Mouse (Mus musculus) liver, embryonic 14.5 days (tissue): ENCODE results near the gene Col6a3. TPM values are rescaled to one million over a fixed set of nuclear protein-coding genes. Genes with fewer than 3 reads are reported as not detected.

Experiments
- ATAC-seq: fragments of 200-750 bp; cut with Nextera tagmentation; 2 replicates; pipeline ENCODE4 v1.8.0; 2017; ENCODE audit warnings: moderate number of reproducible peaks, mild to moderate bottlenecking, moderate library complexity; ENCODE audit not compliant: insufficient read depth
- DNase-seq, 3 experiments: peaks; one replicate each; pipeline ENCODE4 v3.0.0-alpha.2; 2012 to 2013; ENCODE audit warnings: low read depth in 3 of 3, low spot score in 3 of 3
- H3K27ac ChIP-seq: fragments of 300-500 bp; sonication (generic); 2 replicates; pipeline ENCODE4 v1.5.1; 2014; ENCODE audit warnings: moderate library complexity, mild to moderate bottlenecking, control low read depth, inconsistent platforms
- H3K27me3 ChIP-seq: fragments of 300-500 bp; sonication (generic); 2 replicates; pipeline ENCODE4 v1.6.1; 2014; ENCODE audit warnings: mild to moderate bottlenecking, low read length, moderate library complexity; ENCODE audit not compliant: control insufficient read depth, insufficient read depth
- H3K36me3 ChIP-seq: fragments of 300-500 bp; sonication (generic); replicated peaks from 2 replicates; pipeline ENCODE4 v1.6.1; 2014; ENCODE audit warnings: low read depth; ENCODE audit not compliant: control insufficient read depth, insufficient read depth
- H3K4me1 ChIP-seq, 2 experiments: fragments of 200-500 bp in 1 of 2; fragments of 300-500 bp in 1 of 2; sonication (generic) in 1 of 2; replicated peaks; 2 replicates each; pipeline ENCODE4 v1.6.1; 2012 to 2014; ENCODE audit warnings: antibody characterized with exemption in 1 of 2, inconsistent platforms in 1 of 2, low read length in 1 of 2; ENCODE audit not compliant: control insufficient read depth in 2 of 2, insufficient read depth in 2 of 2
- H3K4me2 ChIP-seq: fragments of 300-500 bp; sonication (generic); 2 replicates; pipeline ENCODE4 v1.6.1; 2014; ENCODE audit warnings: low read depth, mild to moderate bottlenecking, control low read depth, moderate library complexity
- H3K4me3 ChIP-seq, 2 experiments: fragments of 200-500 bp in 1 of 2; fragments of 300-500 bp in 1 of 2; sonication (generic) in 1 of 2; 2 replicates each; pipeline ENCODE4 v1.5.1; 2012 to 2014; ENCODE audit warnings: low read depth in 2 of 2, low read length in 2 of 2, mild to moderate bottlenecking in 2 of 2, control low read depth in 1 of 2, inconsistent platforms in 1 of 2, moderate library complexity in 1 of 2; ENCODE audit not compliant: insufficient read depth in 1 of 2
- H3K9ac ChIP-seq: fragments of 300-500 bp; sonication (generic); replicated peaks from 2 replicates; pipeline ENCODE4 v1.6.1; 2014; ENCODE audit warnings: mild to moderate bottlenecking, control low read depth, moderate library complexity
- H3K9me3 ChIP-seq: fragments of 300-500 bp; sonication (generic); 2 replicates; pipeline ENCODE4 v1.6.1; 2016; ENCODE audit warnings: low read length, mixed read lengths; ENCODE audit not compliant: control insufficient read depth
- CTCF ChIP-seq: IDR thresholded peaks from 2 replicates; pipeline ENCODE4 v1.5.1; 2016; ENCODE audit warnings: antibody characterized with exemption, low read depth, control low read depth
- EP300 ChIP-seq: IDR thresholded peaks from 2 replicates; pipeline ENCODE4 v1.6.1; 2016; ENCODE audit warnings: antibody characterized with exemption, low read depth
- WGBS: fragments of 180-500 bp; shearing (Covaris S2); extraction: QIAGEN DNeasy Blood & Tissue Kit; methylation state at CpG from one replicate; pipeline ENCODE4 v1.1.7; 2014; ENCODE audit not compliant: insufficient replicate concordance; 5-methylcytosine and 5-hydroxymethylcytosine counted together
- polyA plus RNA-seq, 2 experiments: library from polyadenylated mRNA; depleted of rRNA in 1 of 2; stranded (reverse) in 1 of 2; unstranded in 1 of 2; fragments of >200 nt; fragmentation: Nextera tagmentation in 1 of 2; extraction: Ambion mirVana in 1 of 2; gene quantifications; 2 replicates each; pipeline versions ENCODE4 v1.2.1 to v1.2.3; 2012 to 2014

The Col6a3 gene
- polyA plus RNA-seq, 2 experiments: 2.8 to 4.2 TPM

- no peak for ATAC-seq
- no peak overlapping the region for H3K4me2 ChIP-seq
- no peaks in the 10 kb centered on the region for H3K9me3 ChIP-seq
- 49% methylated on average over 7 of the region's 7 CpGs for WGBS
- no peak for TF ChIP-seq EP300
- H3K4me3 ChIP-seq: no peak overlapping the region
- no peaks in the 10 kb centered on the region for H3K36me3 ChIP-seq
- no peaks in the 10 kb centered on the region for H3K27me3 ChIP-seq
- no peaks in the 10 kb centered on the region for H3K4me1 ChIP-seq
- no peak overlapping the region for H3K27ac ChIP-seq
- H3K9ac ChIP-seq: no peak overlapping the region
- DNase-seq: no peak
These were observed 74.5 kb downstream of the Col6a3 start for GRCm38 (mm10) chr1:90769301-90769700.

GRCm38 (mm10) chr1:90758091-90758673, 85.6 kb downstream of the Col6a3 start:
- no peaks in the 10 kb centered on the region for H3K9me3 ChIP-seq
- H3K9ac ChIP-seq: no peak overlapping the region
- H3K4me3 ChIP-seq: no peak overlapping the region
- H3K27me3 ChIP-seq: no peaks in the 10 kb centered on the region
- no peak for TF ChIP-seq EP300
- TF ChIP-seq CTCF: no peak
- H3K4me2 ChIP-seq: no peak overlapping the region
- ATAC-seq (no peak), DNase-seq (no peak)
- no peak overlapping the region for H3K27ac ChIP-seq
- H3K4me1 ChIP-seq: no peaks in the 10 kb centered on the region
- 66% methylated on average over 4 of the region's 4 CpGs for WGBS
- H3K36me3 ChIP-seq: no peaks in the 10 kb centered on the region

GRCm38 (mm10) chr1:90753869-90754563, 89.8 kb downstream of the Col6a3 start:
- H3K4me3 ChIP-seq: no peak overlapping the region
- TF ChIP-seq EP300 (no peak), CTCF (no peak)
- no peak for DNase-seq
- H3K4me1 ChIP-seq: no peaks in the 10 kb centered on the region
- no peak overlapping the region for H3K4me2 ChIP-seq
- no peaks in the 10 kb centered on the region for H3K36me3 ChIP-seq
- no peak for ATAC-seq
- no peak overlapping the region for H3K9ac ChIP-seq
- no peak overlapping the region for H3K27ac ChIP-seq
- H3K27me3 ChIP-seq: no peaks in the 10 kb centered on the region
- WGBS: 51% methylated on average over 17 of the region's 17 CpGs
- H3K9me3 ChIP-seq: no peaks in the 10 kb centered on the region

GRCm38 (mm10) chr1:90751221-90751620, 92.5 kb downstream of the Col6a3 start:
- TF ChIP-seq CTCF (no peak), EP300 (no peak)
- Histone ChIP-seq H3K4me1 (no peaks in the 10 kb centered on the region), H3K27me3 (no peaks in the 10 kb centered on the region), H3K4me2 (no peak overlapping the region), H3K27ac (no peak overlapping the region), H3K9me3 (no peaks in the 10 kb centered on the region), H3K36me3 (no peaks in the 10 kb centered on the region), H3K4me3 (no peak overlapping the region), H3K9ac (no peak overlapping the region)
- ATAC-seq: no peak
- 51% methylated on average over 4 of the region's 4 CpGs for WGBS
- no peak for DNase-seq

- no peak for ATAC-seq
- H3K4me2 ChIP-seq: no peak overlapping the region
- H3K4me1 ChIP-seq: no peaks in the 10 kb centered on the region; a peak in 1 of 4 replicates
- no peaks in the 10 kb centered on the region for H3K36me3 ChIP-seq
- no peak overlapping the region for H3K4me3 ChIP-seq
- 49% methylated on average over 8 of the region's 8 CpGs for WGBS
- H3K27ac ChIP-seq: no peak overlapping the region
- no peaks in the 10 kb centered on the region for H3K27me3 ChIP-seq
- H3K9ac ChIP-seq: no peak overlapping the region
- TF ChIP-seq CTCF (no peak), EP300 (no peak)
- no peak for DNase-seq
- no peaks in the 10 kb centered on the region for H3K9me3 ChIP-seq
These were observed 93.6 kb downstream of the Col6a3 start for GRCm38 (mm10) chr1:90750169-90750568.
